Mouse (Mus musculus) gonadal fat pad, adult 2 months (tissue): ENCODE data around the gene Slc35c1. TPM values are rescaled to one million over a fixed set of nuclear protein-coding genes. Genes with fewer than 3 reads are reported as not detected.

Source experiments
- DNase-seq: peaks from one replicate; pipeline ENCODE4 v3.0.0-alpha.2; 2012; ENCODE audit warnings: low read depth
- polyA plus RNA-seq: library from polyadenylated mRNA; depleted of rRNA; stranded (reverse); fragments of >200 nt; gene quantifications from 2 replicates; pipeline ENCODE4 v1.2.3, GENCODE M21; 2012; rRNA removed

Gene Slc35c1
- polyA plus RNA-seq: 43.0 and 57.1 TPM in 2 replicates

- no peak for DNase-seq
Measured at GRCm38 (mm10) chr2:92459921-92460707, at the start of gene Slc35c1. Slc35c1 (minus strand) TSS chr2:92460538.

GRCm38 (mm10) chr2:92505291-92505690 is 45.0 kb upstream of the Slc35c1 start:
- DNase-seq: no peak

GRCm38 (mm10) chr2:92503421-92503820 is 43.1 kb upstream of the Slc35c1 start:
- no peak for DNase-seq

GRCm38 (mm10) chr2:92499701-92500322 is 39.5 kb upstream of the Slc35c1 start:
- DNase-seq: no peak

GRCm38 (mm10) chr2:92497112-92497511 is 36.8 kb upstream of the Slc35c1 start:
- peak; percentile 68 for DNase-seq

GRCm38 (mm10) chr2:92496681-92497080 is 36.3 kb upstream of the Slc35c1 start:
- no peak for DNase-seq

GRCm38 (mm10) chr2:92494956-92495355 is 34.6 kb upstream of the Slc35c1 start:
- DNase-seq: no peak

GRCm38 (mm10) chr2:92494423-92494822 is 34.1 kb upstream of the Slc35c1 start:
- DNase-seq: no peak

GRCm38 (mm10) chr2:92493656-92494390 is 33.5 kb upstream of the Slc35c1 start:
- no peak for DNase-seq

GRCm38 (mm10) chr2:92491950-92492501 is 31.7 kb upstream of the Slc35c1 start:
- no peak for DNase-seq

- no peak for DNase-seq
Measured at GRCm38 (mm10) chr2:92490541-92490940, 30.2 kb upstream of the Slc35c1 start.

GRCm38 (mm10) chr2:92487791-92488190 is 27.5 kb upstream of the Slc35c1 start:
- DNase-seq: no peak

GRCm38 (mm10) chr2:92486911-92487310 is 26.6 kb upstream of the Slc35c1 start:
- DNase-seq: no peak

- DNase-seq: no peak
Measured at GRCm38 (mm10) chr2:92486403-92486802, 26.1 kb upstream of the Slc35c1 start.

- no peak for DNase-seq
Measured at GRCm38 (mm10) chr2:92485640-92486295, 25.4 kb upstream of the Slc35c1 start.

- no peak for DNase-seq
Measured at GRCm38 (mm10) chr2:92484256-92485025, 24.1 kb upstream of the Slc35c1 start.

- DNase-seq: no peak
Measured at GRCm38 (mm10) chr2:92483505-92483904, 23.2 kb upstream of the Slc35c1 start.

- DNase-seq: no peak
Measured at GRCm38 (mm10) chr2:92482551-92482950, 22.2 kb upstream of the Slc35c1 start.

- no peak for DNase-seq
Measured at GRCm38 (mm10) chr2:92478313-92478688, 18.0 kb upstream of the Slc35c1 start.

- no peak for DNase-seq
Measured at GRCm38 (mm10) chr2:92477672-92478312, 17.5 kb upstream of the Slc35c1 start.
